Comparison of ENCODE assay signal across 8 mouse cellular contexts in genomic region chr6:145250820-145251219, GRCm38 (mm10). TPM values are rescaled to one million over a fixed set of nuclear protein-coding genes. Genes with fewer than 3 reads are reported as not detected.
DNase-seq lines count a peak whose midpoint lies in the region; ATAC-seq and TF ChIP-seq lines count a peak whose summit lies in the region.

No protein-coding gene starts in this region.

- H3K27me3 ChIP-seq in liver, postnatal 0 days (ENCODE audit: insufficient read depth, low read length), result no peaks in the 10 kb centered on the region
- no peaks in the 10 kb centered on the region for H3K27me3 ChIP-seq in stomach, postnatal 0 days (ENCODE audit: control insufficient read depth, insufficient read depth, low read length)

- no peaks in the 10 kb centered on the region for H3K9me3 ChIP-seq in liver, postnatal 0 days (ENCODE audit: low read length)
- no peaks in the 10 kb centered on the region for H3K9me3 ChIP-seq in stomach, postnatal 0 days (ENCODE audit: control insufficient read depth, low read length)

- H3K27ac ChIP-seq in layer of hippocampus, adult 2 months, result peak overlapping the region; percentile 86
- peak overlapping the region; percentile 95; the same call in 1 of the 2 replicates for H3K27ac ChIP-seq in liver, postnatal 0 days (ENCODE audit: low read depth)
- H3K27ac ChIP-seq in stomach, postnatal 0 days (replicated peaks), result peak overlapping the region; percentile 95

- 0 out of 2 replicates have a peak, but pooled peaks cover 3% of the 10 kb centered on the region for H3K36me3 ChIP-seq in liver, postnatal 0 days (replicated peaks; ENCODE audit: insufficient read depth, low read length)
- H3K36me3 ChIP-seq in stomach, postnatal 0 days (ENCODE audit: control insufficient read depth, insufficient read depth, low read length), result no peaks in the 10 kb centered on the region

- peak; percentile 24 for ATAC-seq in cerebellum, adult (ENCODE audit: insufficient number of reproducible peaks, low FRiP score, low TSS enrichment)
- no peak for ATAC-seq in liver, postnatal 0 days
- no peak for ATAC-seq in stomach, postnatal 0 days (ENCODE audit: low FRiP score, low TSS enrichment)

- TF ChIP-seq CTCF in layer of hippocampus, adult 2 months (conservative IDR thresholded peaks at IDR 0.05), result no peak
- TF ChIP-seq CTCF in liver, postnatal 0 days (IDR thresholded peaks at IDR 0.05; ENCODE audit: low read depth), result no peak
- no peak for TF ChIP-seq CTCF in stomach, postnatal 0 days (IDR thresholded peaks at IDR 0.05; ENCODE audit: low read depth)

- no peak for DNase-seq in cerebellum, adult 11 months
- peak; percentile 31 for DNase-seq in thymus, postnatal 4 days
- DNase-seq in thymus, postnatal 10 days (ENCODE audit: low spot score in 2 of 2), result no peak
- DNase-seq in layer of hippocampus, adult 2 months (ENCODE audit: low spot score in 2 of 2), result peak; percentile 15 to 17
- no peak for DNase-seq in liver, postnatal 0 days
- peak; percentile 35 for DNase-seq in stomach, postnatal 0 days (ENCODE audit: low spot score)
- no peak for DNase-seq in ovary, postnatal 14 days (ENCODE audit: low spot score)

- WGBS in liver, postnatal 0 days (ENCODE audit: insufficient replicate concordance), result 16% methylated on average over 16 of the region's 16 CpGs
- 15% methylated on average over 16 of the region's 16 CpGs for WGBS in stomach, postnatal 0 days

- no peak for TF ChIP-seq EP300 in liver, postnatal 0 days (IDR thresholded peaks at IDR 0.05; ENCODE audit: low read depth)
- no peak for TF ChIP-seq EP300 in stomach, postnatal 0 days (optimal IDR thresholded peaks at IDR 0.05)

- H3K4me3 ChIP-seq in layer of hippocampus, adult 2 months, result peak overlapping the region; percentile 87
- H3K4me3 ChIP-seq in liver, postnatal 0 days (ENCODE audit: low read depth, low read length), result peak overlapping the region; percentile 97
- H3K4me3 ChIP-seq in stomach, postnatal 0 days (ENCODE audit: low read depth, low read length), result peak overlapping the region; percentile 89

- peak overlapping the region; percentile 92 for H3K4me2 ChIP-seq in liver, postnatal 0 days (ENCODE audit: low read depth, low read length)
- H3K4me2 ChIP-seq in stomach, postnatal 0 days (replicated peaks; ENCODE audit: low read depth), result peak overlapping the region; percentile 69

- peak overlapping the region; percentile 88 for H3K9ac ChIP-seq in liver, postnatal 0 days (replicated peaks)
- H3K9ac ChIP-seq in stomach, postnatal 0 days (ENCODE audit: low read length), result peak overlapping the region; percentile 93

- peaks cover 18% of the 10 kb centered on the region for H3K4me1 ChIP-seq in liver, postnatal 0 days (ENCODE audit: insufficient read depth)
- peaks cover 2% of the 10 kb centered on the region; the same call in 1 of the 2 replicates for H3K4me1 ChIP-seq in stomach, postnatal 0 days (replicated peaks; ENCODE audit: control insufficient read depth, insufficient read depth)

RNA-seq across cellular contexts. Expression of gene Kras, which starts 0.8 kb away (rescaled TPM):
- total RNA-seq in layer of hippocampus, adult 2 months (2021), result 10 to 100 TPM; 69.7 to 73.6 TPM
- polyA plus RNA-seq in liver, postnatal 0 days (2015; fragmentation: Nextera tagmentation; extraction: Ambion mirVana), result 41.0 and 48.0 TPM in 2 replicates
- polyA plus RNA-seq in stomach, postnatal 0 days (2015; fragmentation: Nextera tagmentation; extraction: Ambion mirVana), result 59.2 and 67.2 TPM in 2 replicates

RNA-seq across cellular contexts. Expression of gene Etfrf1, which starts 39.9 kb away (rescaled TPM):
- total RNA-seq in layer of hippocampus, adult 2 months (2021), result 10 to 100 TPM; 21.9 to 28.1 TPM
- 42.3 and 44.9 TPM in 2 replicates for polyA plus RNA-seq in liver, postnatal 0 days (2015; fragmentation: Nextera tagmentation; extraction: Ambion mirVana)
- 35.1 and 37.8 TPM in 2 replicates for polyA plus RNA-seq in stomach, postnatal 0 days (2015; fragmentation: Nextera tagmentation; extraction: Ambion mirVana)

RNA-seq across cellular contexts. Expression of gene Casc1, which starts 40.0 kb away (rescaled TPM):
- total RNA-seq in layer of hippocampus, adult 2 months (2021), result 1 to 10 TPM; 1.4 to 1.9 TPM
- 0.11 and 0.13 TPM in 2 replicates for polyA plus RNA-seq in liver, postnatal 0 days (2015; fragmentation: Nextera tagmentation; extraction: Ambion mirVana)
- 0.16 and 0.28 TPM in 2 replicates for polyA plus RNA-seq in stomach, postnatal 0 days (2015; fragmentation: Nextera tagmentation; extraction: Ambion mirVana)

Comparison
In these comparisons a context has a peak if more than half of its experiments do, and no peak if none do; other contexts are left out.
1. DNase-seq: peak in thymus, postnatal 4 days (single experiment), layer of hippocampus, adult 2 months (2 of 2) and stomach, postnatal 0 days (single experiment); none in cerebellum, adult 11 months (single experiment), thymus, postnatal 10 days (0 of 2), liver, postnatal 0 days (single experiment) and ovary, postnatal 14 days (single experiment).
2. Peak in every context shown above with its lines, with median percentiles within 50 percentile points of each other: H3K27ac ChIP-seq and H3K4me3 ChIP-seq.